Mouse (Mus musculus) midbrain, embryonic 16.5 days (tissue): ENCODE data around the gene Exosc10. TPM values are rescaled to one million over a fixed set of nuclear protein-coding genes. Genes with fewer than 3 reads are reported as not detected.
A peak's percentile ranks its signal among the peaks of the same experiment; 100 is the strongest.

Experiments used
- ATAC-seq: fragments of 200-750 bp; cut with Nextera tagmentation; 2 replicates; pipeline ENCODE4 v1.8.0; 2017; ENCODE audit warnings: moderate TSS enrichment
- H3K27ac ChIP-seq: fragments of 300-500 bp; sonication (generic); 2 replicates; pipeline ENCODE4 v1.5.1; 2014; ENCODE audit warnings: mild to moderate bottlenecking, low read length, mixed read lengths
- H3K27me3 ChIP-seq: fragments of 300-500 bp; sonication (generic); 2 replicates; pipeline ENCODE4 v1.6.1; 2014; ENCODE audit warnings: low read depth, low read length, mixed read lengths; ENCODE audit not compliant: control insufficient read depth, insufficient read depth
- H3K36me3 ChIP-seq: fragments of 300-500 bp; sonication (generic); 2 replicates; pipeline ENCODE4 v1.6.1; 2014; ENCODE audit warnings: mild to moderate bottlenecking, low read length, moderate library complexity, mixed read lengths; ENCODE audit not compliant: control insufficient read depth, insufficient read depth
- H3K4me1 ChIP-seq: fragments of 300-500 bp; sonication (generic); 2 replicates; pipeline ENCODE4 v1.6.1; 2014; ENCODE audit warnings: mild to moderate bottlenecking, low read length, mixed read lengths; ENCODE audit not compliant: control insufficient read depth, insufficient read depth
- H3K4me2 ChIP-seq: fragments of 300-500 bp; sonication (generic); 2 replicates; pipeline ENCODE4 v1.6.1; 2014; ENCODE audit warnings: mild to moderate bottlenecking, low read length, mixed read lengths
- H3K4me3 ChIP-seq: fragments of 300-500 bp; sonication (generic); 2 replicates; pipeline ENCODE4 v1.5.1; 2014; ENCODE audit warnings: low read depth, mild to moderate bottlenecking, low read length, moderate library complexity, mixed read lengths
- H3K9ac ChIP-seq: fragments of 300-500 bp; sonication (generic); 2 replicates; pipeline ENCODE4 v1.6.1; 2014; ENCODE audit warnings: low read depth, low read length, mixed read lengths
- H3K9me3 ChIP-seq: fragments of 300-500 bp; sonication (generic); replicated peaks from 2 replicates; pipeline ENCODE4 v1.6.1; 2014; ENCODE audit warnings: mild to moderate bottlenecking, low read length, mixed read lengths; ENCODE audit not compliant: control insufficient read depth, poor library complexity, severe bottlenecking
- WGBS: fragments of 180-500 bp; shearing (Covaris S2); extraction: QIAGEN DNeasy Blood & Tissue Kit; methylation state at CpG from one replicate; pipeline ENCODE4 v1.1.7; 2014; 5-methylcytosine and 5-hydroxymethylcytosine counted together
- polyA plus RNA-seq: library from polyadenylated mRNA; unstranded; fragments of >200 nt; fragmentation: Nextera tagmentation; extraction: Ambion mirVana; gene quantifications from 2 replicates; pipeline ENCODE4 v1.2.1, GENCODE M21; 2015

Gene Exosc10
- polyA plus RNA-seq, 1 experiment from 2014 or later = 93.1 TPM

- no peaks in the 10 kb centered on the region for H3K27me3 ChIP-seq
- no peak overlapping the region for H3K9ac ChIP-seq
- H3K9me3 ChIP-seq = no peaks in the 10 kb centered on the region
- WGBS = 69% methylated on average over 5 of the region's 5 CpGs
- no peak for ATAC-seq
- no peak overlapping the region for H3K4me2 ChIP-seq
- no peaks in the 10 kb centered on the region; the same call in 1 of the 2 replicates for H3K4me1 ChIP-seq
- peaks cover 12% of the 10 kb centered on the region; the same call in 1 of the 2 replicates for H3K36me3 ChIP-seq
- H3K27ac ChIP-seq = no peak overlapping the region
- H3K4me3 ChIP-seq = no peak overlapping the region
Measured at GRCm38 (mm10) chr4:148610631-148611364, 52.6 kb downstream of the Exosc10 start.

DNA sequence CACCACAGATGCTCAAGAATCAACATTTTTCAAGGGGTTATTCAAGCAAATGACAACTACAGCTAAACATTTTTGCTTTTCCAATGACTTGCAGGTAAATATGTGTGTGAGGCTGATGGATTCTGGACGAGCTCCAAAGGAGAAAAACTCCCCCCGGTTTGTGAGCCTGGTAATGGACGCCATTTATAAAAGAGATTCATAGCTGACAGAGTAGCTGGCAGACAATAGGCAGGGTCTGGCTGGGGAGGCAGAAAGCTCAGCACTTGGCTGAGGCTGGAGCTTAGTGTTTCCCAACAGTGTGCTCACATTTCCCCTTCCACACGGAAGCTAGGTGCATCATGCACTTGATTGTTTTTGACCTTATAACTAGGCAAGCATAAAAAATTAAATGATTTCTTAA, 54.3 kb downstream of the Exosc10 start:
- Histone ChIP-seq H3K4me3 (no peak overlapping the region), H3K27ac (no peak overlapping the region), H3K9ac (no peak overlapping the region), H3K4me1 (no peaks in the 10 kb centered on the region; the same call in 1 of the 2 replicates), H3K36me3 (peaks cover 14% of the 10 kb centered on the region; the same call in 1 of the 2 replicates), H3K27me3 (no peaks in the 10 kb centered on the region), H3K4me2 (no peak overlapping the region), H3K9me3 (no peaks in the 10 kb centered on the region)
- ATAC-seq = no peak
- WGBS = 60% methylated on average over 4 of the region's 4 CpGs

GRCm38 (mm10) chr4:148613738-148614137, 55.5 kb downstream of the Exosc10 start:
- Histone ChIP-seq H3K36me3 (peaks cover 20% of the 10 kb centered on the region; the same call in 1 of the 2 replicates), H3K27ac (no peak overlapping the region; the same call in 1 of the 2 replicates), H3K4me3 (no peak overlapping the region), H3K9ac (no peak overlapping the region), H3K4me1 (no peaks in the 10 kb centered on the region; the same call in 1 of the 2 replicates), H3K4me2 (no peak overlapping the region), H3K9me3 (no peaks in the 10 kb centered on the region), H3K27me3 (no peaks in the 10 kb centered on the region)
- 67% methylated on average over 9 of the region's 9 CpGs for WGBS
- ATAC-seq = no peak

- H3K27me3 ChIP-seq = no peaks in the 10 kb centered on the region
- peaks cover 47% of the 10 kb centered on the region for H3K36me3 ChIP-seq
- no peak overlapping the region for H3K4me2 ChIP-seq
- no peak overlapping the region for H3K4me3 ChIP-seq
- no peak overlapping the region for H3K27ac ChIP-seq
- no peaks in the 10 kb centered on the region for H3K9me3 ChIP-seq
- 91% methylated on average over 1 of the region's 1 CpGs for WGBS
- H3K4me1 ChIP-seq = peaks cover 9% of the 10 kb centered on the region
- no peak for ATAC-seq
- H3K9ac ChIP-seq = no peak overlapping the region
Measured at GRCm38 (mm10) chr4:148619805-148620204, 61.6 kb downstream of the Exosc10 start.

DNA sequence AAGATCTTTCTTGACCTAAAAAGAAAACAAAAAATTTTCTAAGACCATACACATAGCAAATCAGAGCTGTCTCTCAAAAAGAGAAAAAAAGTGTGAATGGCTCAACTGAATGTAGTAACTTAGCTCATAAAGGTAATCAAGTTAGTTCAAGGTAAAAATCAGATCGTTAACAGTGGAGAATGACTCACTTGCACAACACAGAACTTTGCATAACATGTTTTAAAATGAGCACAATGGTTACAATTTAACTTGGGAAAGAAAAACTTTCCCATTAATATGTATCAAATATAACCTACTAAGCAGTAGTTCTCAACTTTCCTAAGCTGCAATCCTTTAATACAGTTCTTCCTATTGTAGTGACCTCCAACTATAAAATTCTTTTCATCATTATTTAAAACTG, 62.5 kb downstream of the Exosc10 start:
- H3K9ac ChIP-seq = no peak overlapping the region
- H3K27me3 ChIP-seq = no peaks in the 10 kb centered on the region
- peaks cover 47% of the 10 kb centered on the region for H3K36me3 ChIP-seq
- no peak overlapping the region for H3K4me3 ChIP-seq
- no peaks in the 10 kb centered on the region for H3K9me3 ChIP-seq
- H3K4me2 ChIP-seq = no peak overlapping the region
- H3K27ac ChIP-seq = no peak overlapping the region
- peaks cover 13% of the 10 kb centered on the region for H3K4me1 ChIP-seq
- WGBS = 95% methylated on average over 1 of the region's 1 CpGs
- ATAC-seq = no peak

DNA sequence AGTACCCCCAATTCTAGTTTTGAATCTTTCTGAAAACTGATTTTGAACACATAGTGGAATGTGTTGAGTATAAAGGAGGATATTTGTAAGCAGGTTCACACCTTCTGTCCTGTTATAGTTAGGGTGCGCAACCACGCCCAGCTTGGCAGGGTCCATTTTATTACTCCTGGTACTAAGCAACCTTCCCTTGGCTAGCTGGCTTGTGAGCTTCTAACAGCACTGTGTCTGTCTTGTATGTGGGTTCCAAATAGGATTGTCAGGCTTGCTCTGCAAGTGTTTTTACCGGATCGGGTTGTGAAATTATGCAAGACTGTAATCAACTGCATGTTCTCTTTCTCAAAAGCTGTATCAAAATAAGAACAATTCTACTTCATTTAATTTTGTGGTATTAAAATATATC, 64.3 kb downstream of the Exosc10 start:
- Histone ChIP-seq H3K27ac (no peak overlapping the region), H3K4me3 (no peak overlapping the region), H3K9ac (no peak overlapping the region), H3K27me3 (no peaks in the 10 kb centered on the region), H3K4me2 (no peak overlapping the region), H3K4me1 (peaks cover 13% of the 10 kb centered on the region), H3K9me3 (no peaks in the 10 kb centered on the region), H3K36me3 (peaks cover 45% of the 10 kb centered on the region)
- WGBS = 94% methylated on average over 4 of the region's 4 CpGs
- no peak for ATAC-seq

DNA sequence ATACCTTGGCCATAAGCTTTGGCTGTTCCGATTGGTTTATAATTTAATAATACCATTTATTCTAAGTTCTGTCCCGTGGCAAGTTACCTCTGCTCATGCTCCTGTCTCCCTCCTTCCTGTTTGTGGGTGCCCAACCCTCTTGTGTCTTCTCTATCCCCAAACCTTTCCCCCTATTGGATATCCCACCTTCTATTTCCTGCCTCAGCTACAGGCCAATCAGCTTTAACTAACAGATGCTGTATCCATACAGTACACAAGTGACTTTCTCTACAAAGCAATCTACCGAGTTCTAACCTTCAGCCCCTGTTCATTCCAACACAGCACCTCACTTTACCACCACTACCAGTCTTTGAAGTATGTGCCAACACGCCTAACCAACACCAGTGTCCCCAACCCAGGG, 65.4 kb downstream of the Exosc10 start:
- Histone ChIP-seq H3K27ac (no peak overlapping the region), H3K4me3 (no peak overlapping the region), H3K27me3 (no peaks in the 10 kb centered on the region), H3K9ac (no peak overlapping the region), H3K4me1 (peaks cover 13% of the 10 kb centered on the region), H3K9me3 (no peaks in the 10 kb centered on the region), H3K4me2 (no peak overlapping the region), H3K36me3 (peaks cover 40% of the 10 kb centered on the region)
- ATAC-seq = no peak
- 93% methylated on average over 4 of the region's 4 CpGs for WGBS

- WGBS = 83% methylated on average over 10 of the region's 10 CpGs
- H3K9ac ChIP-seq = no peak overlapping the region
Measured at GRCm38 (mm10) chr4:148625010-148625409, 66.8 kb downstream of the Exosc10 start.

GRCm38 (mm10) chr4:148625756-148626622, 67.8 kb downstream of the Exosc10 start:
- Histone ChIP-seq H3K9me3 (no peaks in the 10 kb centered on the region), H3K4me2 (peak overlapping the region; percentile 98), H3K4me3 (peak overlapping the region; percentile 81), H3K27ac (peak overlapping the region; percentile 93), H3K36me3 (peaks cover 22% of the 10 kb centered on the region), H3K4me1 (peaks cover 13% of the 10 kb centered on the region), H3K27me3 (no peaks in the 10 kb centered on the region), H3K9ac (peak overlapping the region; percentile 96)
- WGBS = under 1% methylated on average over 57 of the region's 57 CpGs
- peak; percentile 69 for ATAC-seq

More at GRCm38 (mm10) chr4:148625010-148625409, 66.8 kb downstream of the Exosc10 start:
- Histone ChIP-seq H3K9me3 (no peaks in the 10 kb centered on the region), H3K4me3 (no peak overlapping the region), H3K27ac (no peak overlapping the region), H3K27me3 (no peaks in the 10 kb centered on the region), H3K4me2 (peak overlapping the region; percentile 98), H3K4me1 (peaks cover 13% of the 10 kb centered on the region), H3K36me3 (peaks cover 27% of the 10 kb centered on the region)
- ATAC-seq = no peak
